Mouse (Mus musculus) lung, postnatal 0 days (tissue): ENCODE data around the gene Rprd2.

Source experiments
- CTCF ChIP-seq: IDR thresholded peaks from 2 replicates; pipeline ENCODE4 v1.5.1; 2016; ENCODE audit warnings: antibody characterized with exemption, mild to moderate bottlenecking
- EP300 ChIP-seq: IDR thresholded peaks from 2 replicates; pipeline ENCODE4 v1.6.1; 2016; ENCODE audit warnings: antibody characterized with exemption, mild to moderate bottlenecking, control low read depth

DNA sequence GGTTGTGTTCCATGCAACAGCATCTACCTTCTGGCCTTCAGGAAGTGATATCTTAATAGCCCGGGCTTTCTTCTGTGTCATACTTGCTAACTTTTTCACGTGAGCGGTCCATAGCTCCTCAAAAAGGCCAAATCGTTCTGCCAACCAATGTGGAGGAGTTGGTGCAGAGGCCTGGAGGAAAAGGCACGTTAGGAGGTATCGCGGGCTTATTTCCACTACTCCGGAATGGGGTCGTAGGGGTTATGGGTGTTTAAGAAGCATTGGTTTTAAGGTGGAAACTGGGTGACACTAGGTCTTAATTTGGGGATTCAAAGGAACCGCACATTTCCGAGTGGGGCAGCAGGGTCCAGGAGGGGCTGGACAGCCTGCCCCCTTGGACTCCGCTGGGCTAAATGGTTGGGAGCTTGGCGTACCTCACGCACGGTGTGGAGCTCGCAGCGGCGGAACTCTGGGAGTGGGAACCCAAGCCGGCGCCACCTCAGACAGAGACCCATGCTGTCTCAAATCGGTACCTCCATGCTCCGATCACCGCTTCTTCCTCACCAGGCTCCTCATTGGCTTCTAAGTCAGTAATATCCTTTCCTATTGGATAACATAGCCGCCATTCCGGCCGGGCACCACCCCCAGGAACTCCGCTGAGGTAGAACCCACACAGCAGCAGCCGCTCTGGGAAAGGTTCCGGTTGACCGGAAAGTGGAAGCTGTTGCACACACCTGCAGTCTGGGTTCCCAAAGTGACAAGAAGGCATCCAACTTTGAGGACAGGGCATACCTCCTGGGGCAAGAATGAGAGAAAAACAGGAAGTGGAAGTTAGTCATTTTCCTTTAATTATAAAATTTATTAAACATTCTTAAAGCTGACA lies 64.1 kb downstream of the Rprd2 start:
- no peak for TF ChIP-seq CTCF
- TF ChIP-seq EP300 = peak; percentile 65
